Mouse (Mus musculus) hindbrain, embryonic 14.5 days (tissue): ENCODE measurements at regions not wholly inside any gene's neighbourhood (a gene's known extent, or its start where the extent isn't known, plus 50 kb on each side); places are given as distances from the start of the nearest gene placed in this dataset.

Source experiments
- ATAC-seq: fragments of 200-750 bp; cut with Nextera tagmentation; 2 replicates; pipeline ENCODE4 v1.8.0; 2017; ENCODE audit warnings: moderate number of reproducible peaks, mild to moderate bottlenecking, moderate TSS enrichment, moderate library complexity; ENCODE audit not compliant: low FRiP score
- DNase-seq: peaks from one replicate; pipeline ENCODE4 v3.0.0-alpha.2; 2015; ENCODE audit warnings: low spot score
- H3K27ac ChIP-seq: fragments of 300-500 bp; sonication (generic); 2 replicates; pipeline ENCODE4 v1.5.1; 2014; ENCODE audit warnings: mild to moderate bottlenecking, moderate library complexity
- H3K27me3 ChIP-seq: fragments of 300-500 bp; sonication (generic); 2 replicates; pipeline ENCODE4 v1.6.1; 2014; ENCODE audit warnings: mild to moderate bottlenecking, low read length, mixed read lengths; ENCODE audit not compliant: control insufficient read depth, insufficient read depth
- H3K36me3 ChIP-seq: fragments of 300-500 bp; sonication (generic); replicated peaks from 2 replicates; pipeline ENCODE4 v1.6.1; 2014; ENCODE audit not compliant: control insufficient read depth, insufficient read depth
- H3K4me1 ChIP-seq: fragments of 300-500 bp; sonication (generic); replicated peaks from 2 replicates; pipeline ENCODE4 v1.6.1; 2014; ENCODE audit warnings: antibody characterized with exemption, low read length, mixed read lengths; ENCODE audit not compliant: control insufficient read depth, insufficient read depth
- H3K4me2 ChIP-seq: fragments of 300-500 bp; sonication (generic); replicated peaks from 2 replicates; pipeline ENCODE4 v1.6.1; 2014; ENCODE audit warnings: mild to moderate bottlenecking, moderate library complexity
- H3K4me3 ChIP-seq: fragments of 300-500 bp; sonication (generic); replicated peaks from 2 replicates; pipeline ENCODE4 v1.5.1; 2014; ENCODE audit warnings: mild to moderate bottlenecking, low read length
- H3K9ac ChIP-seq: fragments of 300-500 bp; sonication (generic); 2 replicates; pipeline ENCODE4 v1.6.1; 2014
- H3K9me3 ChIP-seq: fragments of 300-500 bp; sonication (generic); 2 replicates; pipeline ENCODE4 v1.6.1; 2016; ENCODE audit warnings: low read length; ENCODE audit not compliant: control insufficient read depth
- WGBS: fragments of 180-500 bp; shearing (Covaris S2); extraction: QIAGEN DNeasy Blood & Tissue Kit; methylation state at CpG from one replicate; pipeline ENCODE4 v1.1.7; 2014; 5-methylcytosine and 5-hydroxymethylcytosine counted together

DNA sequence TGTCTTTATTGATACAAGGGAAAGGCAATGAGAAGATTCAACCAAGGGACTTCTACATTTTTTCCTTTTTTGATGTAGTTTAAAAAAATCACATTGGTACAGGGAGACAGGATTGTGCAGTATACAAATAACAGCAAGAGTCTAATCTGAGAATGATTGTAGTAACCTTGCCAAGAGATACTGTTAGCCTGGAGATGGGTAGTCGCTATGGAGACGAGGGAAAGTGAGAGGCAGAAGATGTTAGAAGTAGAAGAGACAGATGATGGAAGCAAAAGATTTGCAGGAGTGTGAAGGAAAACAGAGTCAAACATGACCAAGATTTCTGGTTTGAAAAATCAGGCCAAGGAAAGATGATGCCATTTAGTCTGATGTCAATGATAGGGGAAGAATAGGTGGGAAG lies 117.9 kb upstream of the Ccng1 start:
- WGBS = 91% methylated on average over 2 of the region's 2 CpGs
- DNase-seq (no peak), ATAC-seq (no peak)
- Histone ChIP-seq H3K4me3 (no peak overlapping the region), H3K27ac (no peak overlapping the region), H3K4me2 (no peak overlapping the region), H3K9me3 (no peaks in the 10 kb centered on the region), H3K9ac (no peak overlapping the region), H3K4me1 (no peaks in the 10 kb centered on the region), H3K36me3 (no peaks in the 10 kb centered on the region), H3K27me3 (no peaks in the 10 kb centered on the region)

- ATAC-seq = no peak
- Histone ChIP-seq H3K27ac (no peak overlapping the region), H3K4me3 (no peak overlapping the region), H3K4me2 (no peak overlapping the region), H3K9me3 (no peaks in the 10 kb centered on the region), H3K9ac (no peak overlapping the region), H3K27me3 (no peaks in the 10 kb centered on the region), H3K36me3 (no peaks in the 10 kb centered on the region), H3K4me1 (no peaks in the 10 kb centered on the region)
- 25% methylated on average over 2 of the region's 2 CpGs for WGBS
- peak; percentile 83 for DNase-seq
Observed at GRCm38 (mm10) chr11:40865694-40866093, 110.6 kb upstream of the Ccng1 start.

DNA sequence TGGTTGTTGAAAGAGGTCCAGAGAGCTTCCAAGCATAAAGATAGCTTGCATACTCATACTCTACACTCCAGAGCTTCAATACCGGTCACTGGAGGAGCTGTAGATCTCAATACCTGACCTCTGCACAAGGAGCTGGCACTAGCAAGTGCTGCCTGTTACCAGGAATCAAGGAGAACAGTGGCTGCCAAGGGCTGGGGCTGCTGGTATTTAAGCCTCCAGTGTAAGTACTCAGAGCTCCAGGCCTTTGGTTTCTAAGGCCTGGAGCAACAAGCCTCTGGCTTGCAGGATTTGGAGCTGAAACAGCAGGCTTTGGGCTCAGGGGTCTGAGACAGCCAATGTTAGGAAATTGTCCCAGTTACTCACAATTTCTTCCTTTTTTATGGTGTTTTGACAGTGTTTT lies 96.2 kb upstream of the Ccng1 start:
- H3K9me3 ChIP-seq = no peaks in the 10 kb centered on the region
- no peaks in the 10 kb centered on the region for H3K36me3 ChIP-seq
- no peak overlapping the region for H3K4me2 ChIP-seq
- no peak overlapping the region for H3K4me3 ChIP-seq
- no peaks in the 10 kb centered on the region for H3K4me1 ChIP-seq
- H3K27me3 ChIP-seq = no peaks in the 10 kb centered on the region
- H3K9ac ChIP-seq = no peak overlapping the region
- H3K27ac ChIP-seq = no peak overlapping the region
- DNase-seq (no peak), ATAC-seq (no peak)
- WGBS = 90% methylated on average over 1 of the region's 1 CpGs

- no peak for DNase-seq
- Histone ChIP-seq H3K27me3 (no peaks in the 10 kb centered on the region), H3K4me1 (no peaks in the 10 kb centered on the region), H3K36me3 (no peaks in the 10 kb centered on the region), H3K4me3 (no peak overlapping the region), H3K27ac (no peak overlapping the region), H3K9ac (no peak overlapping the region), H3K4me2 (no peak overlapping the region), H3K9me3 (no peaks in the 10 kb centered on the region)
- no peak; the same call in 1 of the 2 replicates for ATAC-seq
- WGBS = 57% methylated on average over 4 of the region's 4 CpGs
Observed at GRCm38 (mm10) chr11:40850652-40851092, 95.6 kb upstream of the Ccng1 start.

DNA sequence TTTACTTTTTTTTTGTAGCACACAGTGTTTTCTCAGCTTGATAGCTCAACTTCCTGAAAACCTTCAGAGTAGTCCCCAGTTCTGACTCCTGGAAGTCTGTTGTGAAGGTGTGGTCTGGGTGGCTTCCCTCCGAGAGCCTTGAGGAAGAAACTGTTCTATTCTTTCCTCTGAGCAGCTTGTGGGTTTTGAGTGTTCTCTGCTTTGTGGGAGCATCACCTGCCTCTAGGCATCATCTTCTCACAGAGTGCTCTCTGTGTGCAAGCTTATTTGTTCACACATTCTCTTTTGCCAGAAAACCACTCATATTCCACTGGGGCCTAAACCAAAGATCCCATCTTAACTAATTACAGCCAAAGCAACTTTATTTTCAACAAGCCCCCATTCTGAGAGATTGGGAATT lies 91.5 kb upstream of the Ccng1 start:
- no peak for ATAC-seq
- Histone ChIP-seq H3K9ac (no peak overlapping the region), H3K27me3 (no peaks in the 10 kb centered on the region), H3K9me3 (no peaks in the 10 kb centered on the region), H3K4me3 (no peak overlapping the region), H3K4me1 (no peaks in the 10 kb centered on the region), H3K27ac (no peak overlapping the region), H3K36me3 (no peaks in the 10 kb centered on the region), H3K4me2 (no peak overlapping the region)
- DNase-seq = no peak
- WGBS = 76% methylated on average over 1 of the region's 1 CpGs

GRCm38 (mm10) chr11:40835393-40835792 lies 80.3 kb upstream of the Ccng1 start:
- 72% methylated on average over 4 of the region's 4 CpGs for WGBS
- no peak for DNase-seq

More at GRCm38 (mm10) chr11:40835393-40835792, 80.3 kb upstream of the Ccng1 start:
- Histone ChIP-seq H3K27me3 (no peaks in the 10 kb centered on the region), H3K36me3 (no peaks in the 10 kb centered on the region), H3K27ac (no peak overlapping the region), H3K4me3 (no peak overlapping the region), H3K9me3 (no peaks in the 10 kb centered on the region), H3K4me1 (no peaks in the 10 kb centered on the region), H3K4me2 (no peak overlapping the region), H3K9ac (no peak overlapping the region)
- ATAC-seq = no peak
